Mouse (Mus musculus): ENCODE results near the gene Hmox1. TPM values are rescaled to one million over a fixed set of nuclear protein-coding genes. Genes with fewer than 3 reads are reported as not detected.

Gene Hmox1
- polyA plus RNA-seq (2021) = 89.4 TPM

DNA sequence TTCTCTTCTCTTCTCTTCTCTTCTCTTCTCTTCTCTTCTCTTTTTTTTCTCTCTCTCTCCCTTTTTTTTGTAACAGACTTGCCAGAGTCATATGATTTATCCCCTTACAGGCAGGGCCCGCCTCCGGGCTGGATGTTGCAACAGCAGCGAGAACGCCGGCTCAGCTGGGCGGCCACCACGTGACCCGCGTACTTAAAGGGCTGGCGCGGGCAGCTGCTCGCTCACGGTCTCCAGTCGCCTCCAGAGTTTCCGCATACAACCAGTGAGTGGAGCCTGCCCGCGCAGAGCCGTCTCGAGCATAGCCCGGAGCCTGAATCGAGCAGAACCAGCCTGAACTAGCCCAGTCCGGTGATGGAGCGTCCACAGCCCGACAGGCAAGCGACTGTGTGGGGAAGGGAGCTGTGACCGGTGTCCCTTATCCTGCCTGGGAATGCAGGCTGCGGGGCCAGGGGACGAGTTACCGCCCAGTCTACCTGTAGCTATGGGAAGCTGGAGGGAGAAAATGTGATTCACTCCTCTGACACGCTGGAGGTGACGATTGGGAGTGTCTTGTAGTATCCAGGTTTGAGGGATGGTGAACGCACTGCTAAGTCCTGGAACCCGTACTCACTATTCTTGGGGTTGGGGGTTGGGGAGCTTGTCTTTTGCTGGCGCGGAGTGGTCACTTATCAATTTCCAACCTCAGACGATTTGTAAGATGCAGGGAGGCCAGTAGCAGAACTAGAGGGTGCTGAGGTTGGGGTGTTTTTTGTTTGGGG, at the start of gene Hmox1:
TSS of gene Hmox1 (plus strand) at position 223 of the 758 bp plus-strand sequence.
- no peak for TF ChIP-seq CTCF (IDR thresholded peaks at IDR 0.05)
- ChIA-PET POLR2A (interaction anchor here (0.6 to 0.8 kb wide), 3 partner anchors 9 to 15 kb away, joined by 3 to 6 read pairs (median 3); partner anchors contain the start of gene Mcm5), CTCF (interaction anchor here (0.7 to 2.2 kb wide), 4 partner anchors 12 to 58 kb away, joined by 3 to 5 read pairs (median 4); no protein-coding TSS in a partner anchor)
- H3K27me3 ChIP-seq = no peaks in the 10 kb centered on the region
- no peak for DNase-seq (ENCODE audit: low read depth, low spot score)
- ATAC-seq = peak; percentile 81
- in situ Hi-C loops (cut with MboI; ENCODE audit: low pct_unique_long_range_greater_than_20kb) = no loop called here

DNA sequence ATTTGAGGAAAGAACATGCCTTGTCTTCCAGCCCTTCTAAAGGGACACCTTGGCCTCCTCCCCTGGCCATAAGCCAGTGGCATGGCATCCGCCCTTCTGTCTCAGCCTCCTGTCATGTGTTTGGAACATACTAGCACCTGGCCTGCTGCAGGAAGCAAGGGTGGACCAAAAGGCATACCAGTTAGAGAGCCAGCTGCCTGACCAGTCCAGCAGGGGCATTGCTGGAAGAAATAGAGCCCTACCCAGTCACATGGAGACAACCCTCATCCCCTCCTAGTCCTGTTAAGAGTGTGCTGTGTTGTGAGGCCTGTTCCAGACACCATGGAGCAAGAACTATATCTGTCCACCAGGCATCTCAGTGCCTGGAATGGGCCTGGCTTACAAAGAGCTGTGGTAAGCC, 47.1 kb upstream of the Hmox1 start:
- no peak for ATAC-seq
- in situ Hi-C loops (cut with MboI; ENCODE audit: low pct_unique_long_range_greater_than_20kb) = no loop called here
- ChIA-PET CTCF (interaction anchor here (1.3 kb wide), 1 partner anchor 25 kb away, joined by 3 read pairs; no protein-coding TSS in a partner anchor), POLR2A (no interaction called here)
- DNase-seq (ENCODE audit: low read depth, low spot score) = no peak
- no peaks in the 10 kb centered on the region for H3K27me3 ChIP-seq
- TF ChIP-seq CTCF (IDR thresholded peaks at IDR 0.05) = no peak

DNA sequence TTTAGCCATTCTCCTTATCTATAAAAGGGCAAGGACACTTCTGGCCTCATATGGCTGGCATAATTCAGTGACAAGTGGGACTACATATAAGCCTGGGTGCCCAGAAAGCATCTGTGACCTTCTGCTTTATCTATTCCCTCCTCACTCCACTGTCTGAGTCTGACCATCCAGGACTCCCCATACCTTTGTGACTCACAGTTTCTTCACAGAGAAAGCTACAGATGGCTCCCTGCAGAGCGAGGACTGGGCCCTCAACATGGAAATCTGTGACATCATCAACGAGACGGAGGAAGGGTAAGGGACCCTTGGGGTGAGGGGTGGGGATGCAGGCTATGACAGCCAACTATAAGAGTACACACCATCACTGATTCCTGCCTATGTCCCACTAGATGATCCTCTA, 45.6 kb upstream of the Hmox1 start:
- H3K27me3 ChIP-seq = no peaks in the 10 kb centered on the region
- in situ Hi-C loops (cut with MboI; ENCODE audit: low pct_unique_long_range_greater_than_20kb) = no loop called here
- CTCF ChIA-PET = no interaction called here
- ATAC-seq = no peak
- POLR2A ChIA-PET = no interaction called here
- TF ChIP-seq CTCF (IDR thresholded peaks at IDR 0.05) = no peak
- no peak for DNase-seq (ENCODE audit: low read depth, low spot score)

DNA sequence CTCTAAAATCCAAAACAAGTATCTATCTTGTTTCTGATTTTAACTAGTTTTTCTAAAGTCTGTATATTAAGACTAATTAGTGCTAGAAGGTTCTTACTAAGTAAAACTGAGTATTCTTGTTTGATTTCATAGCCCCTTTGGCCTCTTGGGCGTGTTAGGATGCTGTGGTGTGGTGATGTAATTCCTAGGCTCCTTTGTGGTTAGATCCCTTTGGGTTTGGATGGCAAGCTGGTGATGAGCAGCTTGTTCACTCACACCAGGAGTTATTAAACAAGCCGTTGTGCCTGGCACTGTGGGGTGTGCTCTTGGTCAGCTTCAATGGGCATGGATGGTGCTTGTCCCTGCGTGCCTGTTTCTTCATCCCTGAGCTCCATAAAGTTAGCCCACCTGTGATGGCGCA, 40.1 kb upstream of the Hmox1 start:
- in situ Hi-C loops (cut with MboI; ENCODE audit: low pct_unique_long_range_greater_than_20kb) = no loop called here
- no peak for ATAC-seq
- no peak for DNase-seq (ENCODE audit: low read depth, low spot score)
- no peak for TF ChIP-seq CTCF (IDR thresholded peaks at IDR 0.05)
- no peaks in the 10 kb centered on the region for H3K27me3 ChIP-seq
- ChIA-PET CTCF (no interaction called here), POLR2A (no interaction called here)

DNA sequence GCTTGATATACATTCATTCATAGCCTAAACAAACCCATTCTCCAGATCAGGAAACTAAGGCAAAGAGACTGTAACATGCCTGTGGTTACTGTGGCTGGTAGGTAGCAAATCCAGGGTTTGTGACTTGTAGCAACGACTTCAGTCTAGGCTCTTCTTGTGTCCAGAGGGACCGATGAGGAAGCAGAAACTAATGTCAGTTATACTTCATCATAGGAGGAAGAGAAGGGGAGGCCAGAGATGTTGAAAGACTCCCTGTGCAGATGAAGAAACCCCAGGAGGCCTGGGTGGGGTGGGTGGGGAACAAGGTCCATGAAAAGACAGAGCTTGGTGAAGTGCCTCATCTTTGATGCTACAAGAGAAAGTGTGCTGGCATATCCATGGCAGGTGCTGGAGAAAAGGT, 37.7 kb upstream of the Hmox1 start:
- POLR2A ChIA-PET = no interaction called here
- ATAC-seq = no peak
- TF ChIP-seq CTCF (IDR thresholded peaks at IDR 0.05) = no peak
- DNase-seq (ENCODE audit: low read depth, low spot score) = no peak
- in situ Hi-C loops (cut with MboI; ENCODE audit: low pct_unique_long_range_greater_than_20kb) = no loop called here
- CTCF ChIA-PET = interaction anchor here (1.2 kb wide), 1 partner anchor 11 kb away, joined by 4 read pairs; no protein-coding TSS in a partner anchor
- H3K27me3 ChIP-seq = no peaks in the 10 kb centered on the region

DNA sequence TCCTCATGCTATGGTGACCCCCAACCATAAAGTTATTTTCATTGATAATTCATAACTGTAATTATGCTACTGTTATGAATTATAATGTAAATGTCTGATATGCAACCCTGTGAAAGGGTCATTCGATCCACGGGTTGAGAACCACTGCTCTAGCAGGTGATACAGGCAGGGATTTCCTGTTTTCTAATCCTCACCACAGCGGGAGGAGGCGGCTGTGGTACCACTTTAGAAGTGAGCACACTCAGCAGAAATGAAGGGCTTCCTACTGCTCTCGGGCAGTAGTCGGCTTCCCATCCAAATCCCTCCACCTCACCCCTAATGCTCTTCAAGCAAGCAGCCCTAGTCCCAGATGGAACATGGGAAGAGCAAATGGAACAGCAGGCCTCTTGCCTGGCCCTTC, 33.4 kb upstream of the Hmox1 start:
- ChIA-PET CTCF (interaction anchor here (1.6 kb wide), 1 partner anchor 24 kb away, joined by 3 read pairs; no protein-coding TSS in a partner anchor), POLR2A (no interaction called here)
- DNase-seq (ENCODE audit: low read depth, low spot score) (no peak), ATAC-seq (no peak)
- in situ Hi-C loops (cut with MboI; ENCODE audit: low pct_unique_long_range_greater_than_20kb) = no loop called here
- no peaks in the 10 kb centered on the region for H3K27me3 ChIP-seq
- TF ChIP-seq CTCF (IDR thresholded peaks at IDR 0.05) = no peak

DNA sequence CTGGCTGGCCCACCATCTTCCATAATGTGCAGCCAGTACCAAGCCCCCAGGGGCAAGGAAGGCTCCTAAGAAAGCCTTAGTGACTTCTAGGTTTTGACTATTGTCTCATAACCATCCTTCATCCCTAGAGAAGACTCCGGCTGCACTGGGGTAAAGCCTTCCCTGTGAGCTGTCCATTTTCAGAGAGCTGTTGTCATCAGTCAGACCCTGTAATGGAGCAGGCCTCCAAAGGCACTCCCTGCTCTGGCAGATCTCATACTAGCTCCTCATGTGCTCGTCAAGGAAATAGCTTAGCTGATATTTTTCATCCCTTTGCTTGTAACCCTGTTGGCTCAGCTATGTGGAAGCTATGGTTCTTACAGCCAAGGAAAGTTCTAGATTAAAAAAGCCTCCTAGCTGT, 32.6 kb upstream of the Hmox1 start:
- DNase-seq (ENCODE audit: low read depth, low spot score) (no peak), ATAC-seq (no peak)
- no peaks in the 10 kb centered on the region for H3K27me3 ChIP-seq
- in situ Hi-C loops (cut with MboI; ENCODE audit: low pct_unique_long_range_greater_than_20kb) = no loop called here
- ChIA-PET POLR2A (interaction anchor here (0.6 kb wide), 1 partner anchor 24 kb away, joined by 3 read pairs; no protein-coding TSS in a partner anchor), CTCF (interaction anchor here (1.6 to 3.0 kb wide), 2 partner anchors 11 to 23 kb away, joined by 3 to 12 read pairs; no protein-coding TSS in a partner anchor)
- TF ChIP-seq CTCF (IDR thresholded peaks at IDR 0.05) = no peak

DNA sequence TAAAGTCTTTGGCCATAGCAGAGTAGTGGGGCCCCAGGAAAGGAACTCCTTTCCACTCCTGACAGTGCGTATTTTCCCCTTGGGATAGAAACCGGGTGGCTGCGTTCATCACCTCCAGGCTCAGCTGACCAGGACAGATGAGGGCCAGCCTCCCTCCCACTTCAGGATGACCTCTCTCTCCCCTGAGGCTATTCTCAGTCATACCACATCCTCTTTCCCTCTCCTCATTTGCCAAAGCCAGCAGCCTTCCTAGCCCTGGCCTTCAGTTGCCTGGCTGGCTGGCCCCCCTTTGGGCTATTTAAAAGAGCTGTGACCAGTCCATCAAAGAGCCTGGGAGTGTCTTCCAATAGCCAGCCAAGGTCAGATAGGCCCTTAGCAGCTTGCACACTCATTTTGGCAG, 30.1 kb upstream of the Hmox1 start:
- no peaks in the 10 kb centered on the region for H3K27me3 ChIP-seq
- CTCF ChIA-PET = interaction anchor here (0.7 to 3.0 kb wide), 3 partner anchors 8 to 27 kb away, joined by 3 to 12 read pairs (median 3); no protein-coding TSS in a partner anchor
- no peak for TF ChIP-seq CTCF (IDR thresholded peaks at IDR 0.05)
- no peak for DNase-seq (ENCODE audit: low read depth, low spot score)
- POLR2A ChIA-PET = no interaction called here
- no peak for ATAC-seq
- in situ Hi-C loops (cut with MboI; ENCODE audit: low pct_unique_long_range_greater_than_20kb) = no loop called here

DNA sequence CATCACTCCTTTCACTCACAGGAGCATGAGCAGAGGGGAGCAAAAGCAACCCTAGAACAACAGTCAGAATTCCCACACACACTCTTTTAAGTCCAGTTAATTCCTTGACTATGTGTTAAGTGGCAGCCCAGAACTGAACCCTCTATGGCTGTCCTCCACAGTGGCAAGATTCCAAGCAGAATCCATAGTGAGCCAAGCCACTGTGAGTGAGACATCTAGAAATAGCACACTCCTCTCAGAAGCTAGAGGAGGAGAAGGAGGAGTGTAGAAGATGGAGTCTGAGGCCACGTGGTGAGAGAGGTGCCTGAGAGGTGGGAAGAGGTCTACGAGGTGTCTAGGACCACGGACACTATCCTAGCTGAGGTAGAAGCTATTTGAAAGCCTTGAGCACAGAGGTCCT, 28.6 kb upstream of the Hmox1 start:
- DNase-seq (ENCODE audit: low read depth, low spot score) (no peak), ATAC-seq (no peak)
- no peak for TF ChIP-seq CTCF (IDR thresholded peaks at IDR 0.05)
- in situ Hi-C loops (cut with MboI; ENCODE audit: low pct_unique_long_range_greater_than_20kb) = no loop called here
- no peaks in the 10 kb centered on the region for H3K27me3 ChIP-seq
- ChIA-PET CTCF (interaction anchor here (1.5 kb wide), 1 partner anchor 13 kb away, joined by 3 read pairs; no protein-coding TSS in a partner anchor), POLR2A (no interaction called here)

DNA sequence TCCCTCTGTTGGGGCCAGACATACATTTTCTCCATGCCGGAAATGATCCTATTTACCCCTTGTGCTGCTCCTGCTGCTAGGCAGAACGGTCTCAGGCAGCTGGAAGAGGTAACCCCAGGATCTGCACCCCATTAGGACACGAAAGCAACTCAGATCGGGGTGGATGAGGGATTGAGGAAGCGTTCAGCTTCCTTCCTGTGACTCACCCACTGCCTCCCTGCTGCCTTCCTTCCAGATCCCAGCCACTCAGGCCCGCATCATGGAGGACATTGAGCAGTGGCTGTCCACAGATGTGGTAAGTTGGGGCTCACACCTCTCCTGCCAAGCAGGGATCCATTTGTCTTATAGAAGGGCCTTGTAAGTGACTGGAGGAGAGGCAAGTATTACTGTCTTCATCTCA, 26.1 kb upstream of the Hmox1 start:
- POLR2A ChIA-PET = no interaction called here
- DNase-seq (ENCODE audit: low read depth, low spot score) (no peak), ATAC-seq (no peak)
- in situ Hi-C loops (cut with MboI; ENCODE audit: low pct_unique_long_range_greater_than_20kb) = no loop called here
- CTCF ChIA-PET = interaction anchor here (0.8 to 1.7 kb wide), 3 partner anchors 12 to 42 kb away, joined by 3 to 6 read pairs (median 4); partner anchors contain the start of gene Mcm5
- no peak for TF ChIP-seq CTCF (IDR thresholded peaks at IDR 0.05)
- H3K27me3 ChIP-seq = no peaks in the 10 kb centered on the region

DNA sequence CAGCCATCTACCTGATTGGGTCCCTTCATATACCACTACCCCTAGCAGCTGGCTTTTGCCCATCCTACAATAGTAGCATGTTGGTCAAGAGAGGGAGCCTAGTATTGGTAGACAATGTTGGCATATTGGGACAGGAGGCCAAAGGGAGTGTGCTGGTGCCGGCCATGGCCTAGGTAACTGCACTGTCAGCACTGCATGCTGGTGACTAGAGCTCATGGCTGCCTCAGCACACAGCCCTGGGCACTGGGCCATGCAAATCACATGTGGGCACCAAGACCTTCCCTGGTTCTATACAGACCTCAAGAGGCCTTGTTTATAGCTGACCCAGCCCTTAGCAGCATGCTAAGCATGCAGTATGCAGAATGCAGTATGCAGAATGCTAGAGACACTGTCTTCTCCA, 23.1 kb upstream of the Hmox1 start:
- ChIA-PET POLR2A (no interaction called here), CTCF (interaction anchor here (1.4 to 3.4 kb wide), 6 partner anchors 11 to 61 kb away, joined by 4 to 39 read pairs (median 8); partner anchors contain the start of gene Mcm5)
- no peak for ATAC-seq
- no peak for DNase-seq (ENCODE audit: low read depth, low spot score)
- TF ChIP-seq CTCF (IDR thresholded peaks at IDR 0.05) = no peak
- H3K27me3 ChIP-seq = no peaks in the 10 kb centered on the region
- in situ Hi-C loops (cut with MboI; ENCODE audit: low pct_unique_long_range_greater_than_20kb) = loop anchor here (5.0 kb wide), 1 partner anchor 37 kb away; the partner anchor contains the start of gene Mcm5
